Mouse (Mus musculus) A20 (cell line): ENCODE results near the gene 2810408A11Rik.
"Not testable (repeated sequence)": the region's sequence is repeated elsewhere in the genome, so short reads cannot be mapped to it uniquely, and the experiment has no call there.

Source experiments
- DNase-seq: peaks from one replicate; pipeline ENCODE4 v3.0.0-alpha.2; 2011; ENCODE audit warnings: low read depth, low spot score

The 2810408A11Rik gene

GRCm38 (mm10) chr11:69931769-69932168, 31.0 kb upstream of the 2810408A11Rik start:
- DNase-seq = no peak

- peak; percentile 65 for DNase-seq
Observed at GRCm38 (mm10) chr11:69930967-69931537, 30.3 kb upstream of the 2810408A11Rik start.

- DNase-seq = not testable (repeated sequence)
Observed at GRCm38 (mm10) chr11:69930176-69930575, 29.4 kb upstream of the 2810408A11Rik start.

GRCm38 (mm10) chr11:69929712-69930111, 28.9 kb upstream of the 2810408A11Rik start:
- no peak for DNase-seq

GRCm38 (mm10) chr11:69927501-69927900, 26.7 kb upstream of the 2810408A11Rik start:
- no peak for DNase-seq

GRCm38 (mm10) chr11:69922796-69923195, 22.0 kb upstream of the 2810408A11Rik start:
- no peak for DNase-seq

GRCm38 (mm10) chr11:69922012-69922756, 21.4 kb upstream of the 2810408A11Rik start:
- DNase-seq = peak; percentile 76

- peak; percentile 100 for DNase-seq
Observed at GRCm38 (mm10) chr11:69921114-69922011, 20.6 kb upstream of the 2810408A11Rik start, which contains the start of gene Eif5a. Eif5a (minus strand) TSS chr11:69921958.

- peak; percentile 67 for DNase-seq
Observed at GRCm38 (mm10) chr11:69920266-69921031, 19.7 kb upstream of the 2810408A11Rik start.

- DNase-seq = peak; percentile 94
Observed at GRCm38 (mm10) chr11:69919661-69920265, 19.0 kb upstream of the 2810408A11Rik start.

GRCm38 (mm10) chr11:69919053-69919452, 18.3 kb upstream of the 2810408A11Rik start:
- DNase-seq = no peak

GRCm38 (mm10) chr11:69918118-69918517, 17.3 kb upstream of the 2810408A11Rik start:
- DNase-seq = no peak

GRCm38 (mm10) chr11:69917379-69917948, 16.7 kb upstream of the 2810408A11Rik start:
- no peak for DNase-seq

- DNase-seq = not testable (repeated sequence)
Observed at GRCm38 (mm10) chr11:69916652-69917378, 16.0 kb upstream of the 2810408A11Rik start.

- peak; percentile 50 for DNase-seq
Observed at GRCm38 (mm10) chr11:69915667-69916627, 15.2 kb upstream of the 2810408A11Rik start.

- DNase-seq = peak; percentile 50
Observed at GRCm38 (mm10) chr11:69914917-69915430, 14.2 kb upstream of the 2810408A11Rik start.

- DNase-seq = no peak
Observed at GRCm38 (mm10) chr11:69914372-69914764, 13.6 kb upstream of the 2810408A11Rik start.
